Mouse (Mus musculus) cortical plate, adult 2 months (tissue): ENCODE results near the gene Camta2.

Experiments used
- CTCF ChIP-seq: fragments of 200-500 bp; IDR thresholded peaks from 2 replicates; pipeline ENCODE4 v1.5.1; 2011; ENCODE audit warnings: mild to moderate bottlenecking, control low read depth, low read length; ENCODE audit not compliant: insufficient read depth; ENCODE audit errors: extremely low read depth
- POLR2A ChIP-seq: fragments of 200-500 bp; IDR thresholded peaks from 2 replicates; pipeline ENCODE4 v1.6.1; 2011; ENCODE audit warnings: mild to moderate bottlenecking, low read length, control low read depth; ENCODE audit not compliant: insufficient read depth; ENCODE audit errors: extremely low read depth

DNA sequence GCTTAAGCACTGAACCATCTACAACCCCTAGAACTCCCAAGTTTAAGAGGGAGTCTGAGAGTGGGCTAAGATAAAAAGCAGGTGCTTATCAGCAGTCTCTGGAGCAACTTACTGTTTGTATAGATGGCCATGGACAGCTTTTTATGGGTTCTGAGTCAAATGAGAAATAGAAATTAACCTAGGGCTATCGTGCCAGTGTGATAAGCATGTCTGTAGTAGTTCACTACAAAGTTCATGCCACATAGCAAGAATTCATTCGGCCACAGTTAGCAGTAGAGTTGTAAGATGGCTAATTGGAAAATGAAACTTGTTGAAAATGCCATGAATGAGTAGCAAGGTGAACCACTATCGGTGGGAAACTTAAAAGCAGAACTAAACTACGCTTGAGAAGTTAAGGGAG, 39.4 kb downstream of the Camta2 start:
- no peak for TF ChIP-seq CTCF
- no peak for TF ChIP-seq POLR2A
